Mouse (Mus musculus) B cell, adult (primary cell): Measurements from ENCODE around the gene Ifna11. TPM values are rescaled to one million over a fixed set of nuclear protein-coding genes. Genes with fewer than 3 reads are reported as not detected.

Source experiments
- total RNA-seq: library from RNA; stranded (reverse); gene quantifications from 4 replicates; pipeline ENCODE4 v1.2.4, GENCODE M21; 2023; ENCODE audit not compliant: inconsistent age

The Ifna11 gene
- not detected in 4 replicates for total RNA-seq

DNA sequence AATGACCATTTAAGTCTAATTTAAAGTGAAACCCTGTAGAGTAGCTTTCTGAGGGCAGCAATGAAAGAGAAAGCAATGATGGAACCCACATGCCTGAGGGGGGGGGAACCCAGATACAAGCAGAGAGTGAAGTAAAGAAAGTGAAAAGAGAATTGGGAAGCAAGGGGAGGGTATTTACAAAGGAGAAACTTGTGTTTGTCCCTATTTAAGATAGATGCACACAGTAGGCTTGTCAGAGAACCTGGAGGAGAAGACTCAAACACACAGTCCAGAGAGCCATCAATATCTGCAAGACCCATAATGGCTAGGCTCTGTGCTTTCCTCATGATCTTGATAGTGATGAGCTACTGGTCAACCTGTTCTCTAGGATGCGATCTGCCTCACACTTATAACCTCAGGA lies at the start of gene Ifna11:
Ifna11 (plus strand) TSS at position 301 of the 400 bp plus-strand sequence.

DNA sequence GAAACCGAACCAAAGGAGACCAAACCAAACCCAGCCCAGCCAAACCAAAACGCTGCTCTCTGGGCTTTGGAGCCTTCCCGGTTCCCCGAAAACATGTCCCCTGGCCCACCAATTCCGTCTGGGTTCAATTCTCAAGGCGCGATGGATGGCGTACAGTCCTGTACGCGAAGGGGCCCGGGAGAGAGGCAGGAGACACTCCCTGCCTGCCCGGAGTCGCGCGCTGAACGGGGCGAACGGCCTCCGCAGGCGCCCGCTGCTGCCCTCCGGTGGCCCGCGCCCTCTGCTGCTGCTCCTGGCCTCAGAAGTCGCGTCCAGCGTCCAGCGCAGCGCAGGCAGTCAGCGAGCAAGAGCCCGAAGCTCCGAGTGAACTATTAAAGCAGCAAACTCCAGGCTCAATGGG lies 46.2 kb upstream of the Ifna11 start, which contains the start of gene Gm13290:
Gm13290 (plus strand) TSS at position 301 of the 400 bp plus-strand sequence.

DNA sequence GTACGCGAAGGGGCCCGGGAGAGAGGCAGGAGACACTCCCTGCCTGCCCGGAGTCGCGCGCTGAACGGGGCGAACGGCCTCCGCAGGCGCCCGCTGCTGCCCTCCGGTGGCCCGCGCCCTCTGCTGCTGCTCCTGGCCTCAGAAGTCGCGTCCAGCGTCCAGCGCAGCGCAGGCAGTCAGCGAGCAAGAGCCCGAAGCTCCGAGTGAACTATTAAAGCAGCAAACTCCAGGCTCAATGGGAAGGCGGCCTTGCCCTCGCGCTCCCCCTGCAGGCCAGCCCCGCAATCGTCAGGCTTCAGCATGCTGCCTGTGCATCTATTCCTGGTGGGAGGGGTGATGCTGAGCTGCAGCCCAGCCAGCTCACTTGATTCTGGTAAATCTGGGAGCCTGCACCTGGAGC lies 43.1 kb upstream of the Ifna11 start, which contains the start of gene Gm13289:
Gm13289 (plus strand) TSS at position 301 of the 400 bp plus-strand sequence.

DNA sequence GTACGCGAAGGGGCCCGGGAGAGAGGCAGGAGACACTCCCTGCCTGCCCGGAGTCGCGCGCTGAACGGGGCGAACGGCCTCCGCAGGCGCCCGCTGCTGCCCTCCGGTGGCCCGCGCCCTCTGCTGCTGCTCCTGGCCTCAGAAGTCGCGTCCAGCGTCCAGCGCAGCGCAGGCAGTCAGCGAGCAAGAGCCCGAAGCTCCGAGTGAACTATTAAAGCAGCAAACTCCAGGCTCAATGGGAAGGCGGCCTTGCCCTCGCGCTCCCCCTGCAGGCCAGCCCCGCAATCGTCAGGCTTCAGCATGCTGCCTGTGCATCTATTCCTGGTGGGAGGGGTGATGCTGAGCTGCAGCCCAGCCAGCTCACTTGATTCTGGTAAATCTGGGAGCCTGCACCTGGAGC lies 40.2 kb upstream of the Ifna11 start, which contains the start of gene Gm13272:
Gm13272 (plus strand) TSS at position 301 of the 400 bp plus-strand sequence.

DNA sequence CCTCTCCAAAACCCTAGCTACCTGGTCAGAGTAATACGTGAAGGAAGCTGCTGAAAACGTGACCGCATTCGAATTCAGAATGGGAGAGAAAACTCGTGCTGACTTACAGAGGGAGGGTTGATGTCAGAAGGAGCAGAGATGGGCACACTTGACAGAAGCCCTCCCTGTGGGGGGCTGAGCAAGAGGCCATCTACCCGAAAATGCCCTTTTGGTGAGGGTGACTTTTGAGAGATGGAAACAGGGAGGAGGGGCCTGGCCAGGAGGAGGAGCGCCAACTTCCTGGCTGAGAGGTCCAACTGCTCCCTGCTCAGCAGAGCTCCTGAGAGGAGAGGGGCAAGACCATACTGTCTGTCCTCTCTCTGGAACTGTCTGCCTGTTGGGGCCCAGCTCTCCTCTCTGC lies 37.9 kb upstream of the Ifna11 start, which contains the start of gene Ifnz:
Ifnz (plus strand) TSS at position 301 of the 400 bp plus-strand sequence.

DNA sequence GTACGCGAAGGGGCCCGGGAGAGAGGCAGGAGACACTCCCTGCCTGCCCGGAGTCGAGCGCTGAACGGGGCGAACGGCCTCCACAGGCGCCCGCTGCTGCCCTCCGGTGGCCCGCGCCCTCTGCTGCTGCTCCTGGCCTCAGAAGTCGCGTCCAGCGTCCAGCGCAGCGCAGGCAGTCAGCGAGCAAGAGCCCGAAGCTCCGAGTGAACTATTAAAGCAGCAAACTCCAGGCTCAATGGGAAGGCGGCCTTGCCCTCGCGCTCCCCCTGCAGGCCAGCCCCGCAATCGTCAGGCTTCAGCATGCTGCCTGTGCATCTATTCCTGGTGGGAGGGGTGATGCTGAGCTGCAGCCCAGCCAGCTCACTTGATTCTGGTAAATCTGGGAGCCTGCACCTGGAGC lies 34.4 kb upstream of the Ifna11 start, which contains the start of gene Gm13276:
Gm13276 (plus strand) TSS at position 301 of the 400 bp plus-strand sequence.

DNA sequence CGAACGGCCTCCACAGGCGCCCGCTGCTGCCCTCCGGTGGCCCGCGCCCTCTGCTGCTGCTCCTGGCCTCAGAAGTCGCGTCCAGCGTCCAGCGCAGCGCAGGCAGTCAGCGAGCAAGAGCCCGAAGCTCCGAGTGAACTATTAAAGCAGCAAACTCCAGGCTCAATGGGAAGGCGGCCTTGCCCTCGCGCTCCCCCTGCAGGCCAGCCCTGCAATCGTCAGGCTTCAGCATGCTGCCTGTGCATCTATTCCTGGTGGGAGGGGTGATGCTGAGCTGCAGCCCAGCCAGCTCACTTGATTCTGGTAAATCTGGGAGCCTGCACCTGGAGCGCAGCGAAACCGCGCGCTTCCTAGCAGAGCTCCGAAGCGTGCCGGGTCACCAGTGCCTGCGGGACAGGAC lies 31.4 kb upstream of the Ifna11 start, which contains the start of gene Gm13277:
Gm13277 (plus strand) TSS at position 231 of the 400 bp plus-strand sequence.

DNA sequence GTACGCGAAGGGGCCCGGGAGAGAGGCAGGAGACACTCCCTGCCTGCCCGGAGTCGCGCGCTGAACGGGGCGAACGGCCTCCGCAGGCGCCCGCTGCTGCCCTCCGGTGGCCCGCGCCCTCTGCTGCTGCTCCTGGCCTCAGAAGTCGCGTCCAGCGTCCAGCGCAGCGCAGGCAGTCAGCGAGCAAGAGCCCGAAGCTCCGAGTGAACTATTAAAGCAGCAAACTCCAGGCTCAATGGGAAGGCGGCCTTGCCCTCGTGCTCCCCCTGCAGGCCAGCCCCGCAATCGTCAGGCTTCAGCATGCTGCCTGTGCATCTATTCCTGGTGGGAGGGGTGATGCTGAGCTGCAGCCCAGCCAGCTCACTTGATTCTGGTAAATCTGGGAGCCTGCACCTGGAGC lies 28.5 kb upstream of the Ifna11 start, which contains the start of gene Gm13278:
Gm13278 (plus strand) TSS at position 301 of the 400 bp plus-strand sequence.

DNA sequence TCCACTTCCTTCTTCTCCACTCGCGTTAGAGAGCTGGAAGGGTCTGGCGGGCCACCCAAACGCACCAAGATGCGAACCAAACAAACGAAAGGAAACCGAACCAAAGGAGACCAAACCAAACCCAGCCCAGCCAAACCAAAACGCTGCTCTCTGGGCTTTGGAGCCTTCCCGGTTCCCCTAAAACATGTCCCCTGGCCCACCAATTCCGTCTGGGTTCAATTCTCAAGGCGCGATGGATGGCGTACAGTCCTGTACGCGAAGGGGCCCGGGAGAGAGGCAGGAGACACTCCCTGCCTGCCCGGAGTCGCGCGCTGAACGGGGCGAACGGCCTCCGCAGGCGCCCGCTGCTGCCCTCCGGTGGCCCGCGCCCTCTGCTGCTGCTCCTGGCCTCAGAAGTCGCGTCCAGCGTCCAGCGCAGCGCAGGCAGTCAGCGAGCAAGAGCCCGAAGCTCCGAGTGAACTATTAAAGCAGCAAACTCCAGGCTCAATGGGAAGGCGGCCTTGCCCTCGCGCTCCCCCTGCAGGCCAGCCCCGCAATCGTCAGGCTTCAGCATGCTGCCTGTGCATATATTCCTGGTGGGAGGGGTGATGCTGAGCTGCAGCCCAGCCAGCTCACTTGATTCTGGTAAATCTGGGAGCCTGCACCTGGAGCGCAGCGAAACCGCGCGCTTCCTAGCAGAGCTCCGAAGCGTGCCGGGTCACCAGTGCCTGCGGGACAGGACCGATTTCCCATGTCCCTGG lies 25.7 kb upstream of the Ifna11 start, which contains the start of gene Gm13275:
Gm13275 (plus strand) TSS at position 552 of the 740 bp plus-strand sequence.

DNA sequence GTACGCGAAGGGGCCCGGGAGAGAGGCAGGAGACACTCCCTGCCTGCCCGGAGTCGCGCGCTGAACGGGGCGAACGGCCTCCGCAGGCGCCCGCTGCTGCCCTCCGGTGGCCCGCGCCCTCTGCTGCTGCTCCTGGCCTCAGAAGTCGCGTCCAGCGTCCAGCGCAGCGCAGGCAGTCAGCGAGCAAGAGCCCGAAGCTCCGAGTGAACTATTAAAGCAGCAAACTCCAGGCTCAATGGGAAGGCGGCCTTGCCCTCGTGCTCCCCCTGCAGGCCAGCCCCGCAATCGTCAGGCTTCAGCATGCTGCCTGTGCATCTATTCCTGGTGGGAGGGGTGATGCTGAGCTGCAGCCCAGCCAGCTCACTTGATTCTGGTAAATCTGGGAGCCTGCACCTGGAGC lies 22.7 kb upstream of the Ifna11 start, which contains the start of gene Gm13279:
Gm13279 (plus strand) TSS at position 301 of the 400 bp plus-strand sequence.

DNA sequence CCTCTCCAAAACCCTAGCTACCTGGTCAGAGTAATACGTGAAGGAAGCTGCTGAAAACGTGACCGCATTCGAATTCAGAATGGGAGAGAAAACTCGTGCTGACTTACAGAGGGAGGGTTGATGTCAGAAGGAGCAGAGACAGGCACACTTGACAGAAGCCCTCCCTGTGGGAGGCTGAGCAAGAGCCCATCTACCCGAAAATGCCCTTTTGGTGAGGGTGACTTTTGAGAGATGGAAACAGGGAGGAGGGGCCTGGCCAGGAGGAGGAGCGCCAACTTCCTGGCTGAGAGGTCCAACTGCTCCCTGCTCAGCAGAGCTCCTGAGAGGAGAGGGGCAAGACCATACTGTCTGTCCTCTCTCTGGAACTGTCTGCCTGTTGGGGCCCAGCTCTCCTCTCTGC lies 20.4 kb upstream of the Ifna11 start, which contains the start of gene Gm13285:
Gm13285 (plus strand) TSS at position 301 of the 400 bp plus-strand sequence.

DNA sequence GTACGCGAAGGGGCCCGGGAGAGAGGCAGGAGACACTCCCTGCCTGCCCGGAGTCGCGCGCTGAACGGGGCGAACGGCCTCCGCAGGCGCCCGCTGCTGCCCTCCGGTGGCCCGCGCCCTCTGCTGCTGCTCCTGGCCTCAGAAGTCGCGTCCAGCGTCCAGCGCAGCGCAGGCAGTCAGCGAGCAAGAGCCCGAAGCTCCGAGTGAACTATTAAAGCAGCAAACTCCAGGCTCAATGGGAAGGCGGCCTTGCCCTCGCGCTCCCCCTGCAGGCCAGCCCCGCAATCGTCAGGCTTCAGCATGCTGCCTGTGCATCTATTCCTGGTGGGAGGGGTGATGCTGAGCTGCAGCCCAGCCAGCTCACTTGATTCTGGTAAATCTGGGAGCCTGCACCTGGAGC lies 16.8 kb upstream of the Ifna11 start, which contains the start of gene Gm13287:
Gm13287 (plus strand) TSS at position 301 of the 400 bp plus-strand sequence.

DNA sequence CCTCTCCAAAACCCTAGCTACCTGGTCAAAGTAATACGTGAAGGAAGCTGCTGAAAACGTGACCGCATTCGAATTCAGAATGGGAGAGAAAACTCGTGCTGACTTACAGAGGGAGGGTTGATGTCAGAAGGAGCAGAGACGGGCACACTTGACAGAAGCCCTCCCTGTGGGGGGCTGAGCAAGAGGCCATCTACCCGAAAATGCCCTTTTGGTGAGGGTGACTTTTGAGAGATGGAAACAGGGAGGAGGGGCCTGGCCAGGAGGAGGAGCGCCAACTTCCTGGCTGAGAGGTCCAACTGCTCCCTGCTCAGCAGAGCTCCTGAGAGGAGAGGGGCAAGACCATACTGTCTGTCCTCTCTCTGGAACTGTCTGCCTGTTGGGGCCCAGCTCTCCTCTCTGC lies 14.5 kb upstream of the Ifna11 start, which contains the start of gene Gm13288:
Gm13288 (plus strand) TSS at position 301 of the 400 bp plus-strand sequence.

DNA sequence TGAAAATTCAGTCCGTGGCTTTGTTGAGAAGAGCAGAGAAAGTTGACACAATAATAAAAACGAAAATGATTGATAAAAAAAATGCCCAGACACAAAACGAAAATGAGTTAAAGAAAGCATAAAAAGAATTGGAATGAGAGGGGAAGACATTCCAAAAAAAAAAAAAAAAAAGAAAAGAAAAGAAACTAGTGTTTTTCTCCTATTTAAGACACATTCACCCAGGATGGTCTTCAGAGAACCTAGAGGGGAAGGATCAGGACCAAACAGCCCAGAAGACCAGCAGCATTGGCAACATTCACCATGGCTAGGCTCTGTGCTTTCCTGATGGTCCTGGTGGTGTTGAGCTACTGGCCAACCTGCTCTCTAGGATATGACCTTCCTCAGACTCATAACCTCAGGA lies 3.8 kb upstream of the Ifna11 start, which contains the start of gene Ifna7:
Ifna7 (plus strand) TSS at position 301 of the 400 bp plus-strand sequence.

DNA sequence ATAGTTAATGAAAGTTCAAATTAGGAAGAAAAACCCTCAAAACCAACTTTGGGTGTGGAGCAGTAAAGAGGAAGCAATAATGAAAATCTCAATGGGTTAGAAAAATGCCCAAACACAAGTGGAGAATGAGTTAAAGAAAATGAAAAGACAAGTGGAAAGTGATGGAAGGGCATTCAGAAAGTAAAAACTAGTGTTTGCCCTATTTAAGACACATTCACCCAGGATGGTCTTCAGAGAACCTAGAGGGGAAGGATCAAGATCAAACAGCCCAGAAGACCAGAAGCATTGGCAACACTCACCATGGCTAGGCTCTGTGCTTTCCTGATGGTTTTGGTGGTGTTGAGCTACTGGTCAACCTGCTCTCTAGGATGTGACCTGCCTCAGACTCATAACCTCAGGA lies 7.4 kb downstream of the Ifna11 start, which contains the start of gene Ifna6:
Ifna6 (plus strand) TSS at position 301 of the 400 bp plus-strand sequence.

DNA sequence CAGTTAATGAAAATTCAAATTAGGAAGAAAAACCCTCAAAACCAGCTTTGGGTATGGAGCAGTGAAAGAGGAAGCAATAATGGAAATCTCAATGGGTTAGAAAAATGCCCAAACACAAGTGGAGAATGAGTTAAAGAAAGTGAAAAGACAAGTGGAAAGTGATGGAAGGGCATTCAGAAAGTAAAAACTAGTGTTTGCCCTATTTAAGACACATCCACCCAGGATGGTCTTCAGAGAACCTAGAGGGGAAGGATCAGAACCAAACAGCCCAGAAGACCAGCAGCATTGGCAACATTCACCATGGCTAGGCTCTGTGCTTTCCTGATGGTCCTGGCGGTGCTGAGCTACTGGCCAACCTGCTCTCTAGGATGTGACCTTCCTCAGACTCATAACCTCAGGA lies 15.5 kb downstream of the Ifna11 start, which contains the start of gene Ifna5:
Ifna5 (plus strand) TSS at position 301 of the 400 bp plus-strand sequence.

DNA sequence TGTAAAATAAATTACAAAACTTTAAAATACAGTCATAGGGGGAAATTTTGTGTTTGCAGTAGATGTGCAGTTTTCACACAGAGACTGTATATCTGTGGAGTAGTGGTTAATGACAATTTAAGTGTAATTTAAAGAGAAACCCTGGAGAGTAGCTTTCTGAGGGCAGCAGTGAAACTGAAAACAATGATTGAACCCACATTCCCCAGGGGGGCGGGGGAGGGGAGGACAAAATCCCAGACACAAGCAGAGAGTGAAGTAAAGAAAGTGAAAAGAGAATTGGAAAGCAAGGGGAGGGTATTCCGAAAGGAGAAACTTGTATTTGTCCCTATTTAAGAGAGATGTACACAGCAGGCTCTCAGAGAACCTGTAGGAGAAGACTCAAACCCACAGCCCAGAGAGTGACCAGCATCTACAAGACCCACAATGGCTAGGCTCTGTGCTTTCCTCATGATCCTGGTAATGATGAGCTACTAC lies 21.7 kb downstream of the Ifna11 start, which contains the start of gene Ifna4:
Ifna4 (plus strand) TSS at position 424 of the 474 bp plus-strand sequence.

DNA sequence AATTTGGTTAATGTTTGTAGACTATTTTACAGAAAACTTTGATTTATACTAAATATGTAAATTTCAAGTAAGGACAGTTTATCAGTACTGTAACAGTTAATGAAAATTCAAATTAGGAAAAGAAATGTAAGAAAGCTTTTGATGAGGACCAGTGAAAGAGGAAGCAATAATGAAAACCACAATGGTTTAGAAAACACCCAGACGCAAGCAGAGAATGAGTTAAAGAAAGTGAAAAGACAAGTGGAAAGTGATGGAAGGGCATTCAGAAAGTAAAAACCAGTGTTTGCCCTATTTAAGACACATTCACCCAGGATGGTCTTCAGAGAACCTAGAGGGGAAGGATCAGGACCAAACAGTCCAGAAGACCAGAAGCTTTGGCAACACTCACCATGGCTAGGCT lies 29.9 kb downstream of the Ifna11 start, which contains the start of gene Ifna1:
Ifna1 (plus strand) TSS at position 390 of the 400 bp plus-strand sequence.

Other genes starting within 250 kb of the Ifna11 start
- not detected in 4 replicates for gene Ifna14, start 248.2 kb upstream of the Ifna11 start, total RNA-seq
- not detected in 4 replicates for gene Ifna9, start 227.6 kb upstream of the Ifna11 start, total RNA-seq
- not detected in 4 replicates for gene Ifna12, start 216.6 kb upstream of the Ifna11 start, total RNA-seq
- not detected in 4 replicates for gene C87499, start 185.5 kb upstream of the Ifna11 start, total RNA-seq
- not detected in 4 replicates for gene Ifna13, start 175.5 kb upstream of the Ifna11 start, total RNA-seq
- not detected in 4 replicates for gene Ifna16, start 143.0 kb upstream of the Ifna11 start, total RNA-seq
- not detected in 4 replicates for gene Ifna2, start 136.0 kb upstream of the Ifna11 start, total RNA-seq
- not detected in 4 replicates for gene Ifnab, start 128.6 kb upstream of the Ifna11 start, total RNA-seq
- not detected in 4 replicates for gene Gm26566, start 98.2 kb upstream of the Ifna11 start, total RNA-seq
- gene Klhl9, start 97.5 kb upstream of the Ifna11 start, total RNA-seq: 16.1 to 18.8 TPM (median 16.6 TPM) in 4 replicates
- not detected in 4 replicates for gene Gm13271, start 65.1 kb upstream of the Ifna11 start, total RNA-seq
- gene Gm13283, start 59.8 kb upstream of the Ifna11 start, total RNA-seq: not detected in 4 replicates
- not detected in 4 replicates for gene Gm13290, start 46.1 kb upstream of the Ifna11 start, total RNA-seq
- not detected in 4 replicates for gene Gm13289, start 43.0 kb upstream of the Ifna11 start, total RNA-seq
- not detected in 4 replicates for gene Gm13272, start 40.1 kb upstream of the Ifna11 start, total RNA-seq
- not detected in 4 replicates for gene Ifnz, start 37.8 kb upstream of the Ifna11 start, total RNA-seq
- gene Gm13276, start 34.2 kb upstream of the Ifna11 start, total RNA-seq: not detected in 4 replicates
- gene Gm13277, start 31.3 kb upstream of the Ifna11 start, total RNA-seq: not detected in 4 replicates
- gene Gm13278, start 28.4 kb upstream of the Ifna11 start, total RNA-seq: not detected in 4 replicates
- not detected in 4 replicates for gene Gm13275, start 25.5 kb upstream of the Ifna11 start, total RNA-seq
- not detected in 4 replicates for gene Gm13279, start 22.6 kb upstream of the Ifna11 start, total RNA-seq
- gene Gm13285, start 20.3 kb upstream of the Ifna11 start, total RNA-seq: 0.36 TPM in 1 of 4 replicates, not detected in the others
- gene Gm13287, start 16.7 kb upstream of the Ifna11 start, total RNA-seq: not detected in 4 replicates
- not detected in 4 replicates for gene Gm13288, start 14.4 kb upstream of the Ifna11 start, total RNA-seq
- not detected in 4 replicates for gene Ifna7, start 3.7 kb upstream of the Ifna11 start, total RNA-seq
- not detected in 4 replicates for gene Ifna6, start 7.5 kb downstream of the Ifna11 start, total RNA-seq
- gene Ifna5, start 15.6 kb downstream of the Ifna11 start, total RNA-seq: not detected in 4 replicates
- not detected in 4 replicates for gene Ifna4, start 21.9 kb downstream of the Ifna11 start, total RNA-seq
- gene Ifna1, start 30.1 kb downstream of the Ifna11 start, total RNA-seq: not detected in 4 replicates
- not detected in 4 replicates for gene Ifne, start 60.2 kb downstream of the Ifna11 start, total RNA-seq